Mouse (Mus musculus): ENCODE results near the gene Tor1b. TPM values are rescaled to one million over a fixed set of nuclear protein-coding genes. Genes with fewer than 3 reads are reported as not detected.

Gene Tor1b
- total and polyA plus RNA-seq, 3 experiments: 33.0 to 55.6 (median 36.9) TPM

DNA sequence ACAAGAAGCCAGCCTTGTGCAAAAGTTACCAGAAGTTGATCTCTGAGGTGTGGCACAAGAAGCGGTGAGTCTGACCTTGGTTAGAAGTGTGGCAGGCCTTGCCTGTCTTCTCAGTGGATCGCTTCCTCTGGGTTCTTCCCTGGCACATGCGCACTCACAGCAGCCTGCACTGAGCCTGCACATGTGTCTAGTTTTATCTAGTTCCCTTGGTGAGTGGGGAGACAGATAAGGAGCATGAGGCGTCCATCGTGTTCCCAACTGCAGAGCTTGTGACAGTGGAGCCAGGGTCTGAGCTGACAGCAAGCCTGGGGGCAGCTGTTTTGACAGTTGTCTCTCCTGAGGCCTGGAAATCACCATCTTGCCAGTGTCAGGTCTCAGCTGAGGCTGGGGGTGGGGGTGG is 53.7 kb downstream of the Tor1b start (continued):
- TF ChIP-seq GABPA (IDR thresholded peaks at IDR 0.05; ENCODE audit: low read depth, low read length): no peak
- TF ChIP-seq USF1 (IDR thresholded peaks at IDR 0.05; ENCODE audit: low read depth, low read length): peak; percentile 74

DNA sequence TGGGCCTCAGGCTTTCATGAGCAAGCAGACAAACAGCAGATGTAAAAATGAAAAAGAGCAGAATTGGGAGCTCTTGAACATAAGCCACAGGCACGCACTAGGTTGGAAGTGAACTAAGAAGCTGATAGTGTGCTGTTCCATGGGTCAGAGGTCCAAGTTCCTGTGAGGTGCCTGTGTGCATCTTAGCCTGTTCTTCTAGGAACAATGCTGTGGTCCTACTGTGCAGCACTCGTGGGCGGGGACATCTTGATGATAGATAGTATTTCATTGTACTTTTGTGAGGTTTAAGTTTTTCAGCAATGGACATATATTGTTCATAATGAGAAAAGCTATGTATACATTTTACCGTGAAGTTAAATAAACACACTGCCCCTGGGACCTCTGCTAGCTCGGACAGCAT is 54.4 kb downstream of the Tor1b start:
- TF ChIP-seq ZKSCAN1 (IDR thresholded peaks at IDR 0.05; ENCODE audit: low read depth, low read length) (peak; percentile 94), BHLHE40 (IDR thresholded peaks at IDR 0.05; ENCODE audit: borderline replicate concordance, low read depth, low read length) (no peak), TBP (IDR thresholded peaks at IDR 0.05; ENCODE audit: low read depth, low read length) (no peak)
- peak overlapping the region in 1 of 2 experiments; percentile 6; a peak in 1 of 4 replicates for H3K4me3 ChIP-seq (ENCODE audit: control insufficient read depth in 1 of 2, insufficient read depth in 1 of 2, low read depth in 2 of 2, low read length in 2 of 2)

More for the DNA sequence above, 54.4 kb downstream of the Tor1b start:
- H3K79me2 ChIP-seq (ENCODE audit: control insufficient read depth, insufficient read depth, low read length, poor library complexity): peaks cover 3% of the 10 kb centered on the region; the same call in 1 of the 2 replicates
- DNase-seq (ENCODE audit: low read depth, low spot score): no peak
- peaks cover 0 to 9% of the 10 kb centered on the region in 2 experiments; a peak in 2 of 4 replicates for H3K36me3 ChIP-seq (ENCODE audit: control insufficient read depth in 1 of 2, insufficient read depth in 2 of 2, low read length in 2 of 2)
- peaks cover 15 to 22% of the 10 kb centered on the region in 2 experiments for H3K4me1 ChIP-seq (ENCODE audit: control insufficient read depth in 1 of 2, insufficient read depth in 2 of 2, low read length in 2 of 2)
- no peaks in the 10 kb centered on the region for H3K27me3 ChIP-seq (ENCODE audit: control insufficient read depth in 1 of 2, insufficient read depth in 2 of 2, low read length in 2 of 2)
- peak overlapping the region; percentile 98 for H3K27ac ChIP-seq (ENCODE audit: control insufficient read depth, low read depth, low read length)
- H3K9me3 ChIP-seq (replicated peaks; ENCODE audit: insufficient read depth, low read length): no peaks in the 10 kb centered on the region
- H3K9ac ChIP-seq (ENCODE audit: control insufficient read depth, low read depth, low read length, poor library complexity, severe bottlenecking): peak overlapping the region; percentile 50

Other genes starting within 250 kb of the Tor1b start
- 0.50 TPM in 1 of 2 replicates, not detected in the other for gene 1700001O22Rik, start 149.3 kb upstream of the Tor1b start, total RNA-seq (2012; rRNA removed)
- gene 1700001O22Rik, start 149.3 kb upstream of the Tor1b start, polyA plus RNA-seq (2012; ENCODE audit: insufficient read depth in 1 of 2, insufficient read length in 2 of 2, low read depth in 1 of 2, low replicate concordance in 2 of 2, missing spikeins in 1 of 2): 1 to 10 TPM in 1 of 2 experiments, not detected in 1; 1.8 TPM
- gene Ntmt1, start 145.1 kb upstream of the Tor1b start, total RNA-seq (2012; rRNA removed): 66.3 and 83.2 TPM in 2 replicates
- 10 to 100 TPM in 1 of 2 experiments, not detected in 1; 58.9 TPM for gene Ntmt1, start 145.1 kb upstream of the Tor1b start, polyA plus RNA-seq (2012; ENCODE audit: insufficient read depth in 1 of 2, insufficient read length in 2 of 2, low read depth in 1 of 2, low replicate concordance in 2 of 2, missing spikeins in 1 of 2)
- 38.5 and 50.1 TPM in 2 replicates for gene Asb6, start 122.6 kb upstream of the Tor1b start, total RNA-seq (2012; rRNA removed)
- 10 to 100 TPM in 1 of 2 experiments, not detected in 1; 54.6 TPM for gene Asb6, start 122.6 kb upstream of the Tor1b start, polyA plus RNA-seq (2012; ENCODE audit: insufficient read depth in 1 of 2, insufficient read length in 2 of 2, low read depth in 1 of 2, low replicate concordance in 2 of 2, missing spikeins in 1 of 2)
- not detected in 2 replicates for gene Prrx2, start 118.0 kb upstream of the Tor1b start, total RNA-seq (2012; rRNA removed)
- not detected for gene Prrx2, start 118.0 kb upstream of the Tor1b start, polyA plus RNA-seq (2012; ENCODE audit: insufficient read depth in 1 of 2, insufficient read length in 2 of 2, low read depth in 1 of 2, low replicate concordance in 2 of 2, missing spikeins in 1 of 2)
- gene Ptges, start 23.1 kb upstream of the Tor1b start, total RNA-seq (2012; rRNA removed): not detected in 2 replicates
- not detected for gene Ptges, start 23.1 kb upstream of the Tor1b start, polyA plus RNA-seq (2012; ENCODE audit: insufficient read depth in 1 of 2, insufficient read length in 2 of 2, low read depth in 1 of 2, low replicate concordance in 2 of 2, missing spikeins in 1 of 2)
- gene Tor1a, start 15.0 kb downstream of the Tor1b start, total RNA-seq (2012; rRNA removed): 45.8 and 55.6 TPM in 2 replicates
- gene Tor1a, start 15.0 kb downstream of the Tor1b start, polyA plus RNA-seq (2012; ENCODE audit: insufficient read depth in 1 of 2, insufficient read length in 2 of 2, low read depth in 1 of 2, low replicate concordance in 2 of 2, missing spikeins in 1 of 2): 10 to 100 TPM in 1 of 2 experiments, not detected in 1; 60.1 TPM
- gene BC005624, start 29.2 kb downstream of the Tor1b start, total RNA-seq (2012; rRNA removed): 36.8 and 39.6 TPM in 2 replicates
- 10 to 100 TPM in 1 of 2 experiments, not detected in 1; 63.0 TPM for gene BC005624, start 29.2 kb downstream of the Tor1b start, polyA plus RNA-seq (2012; ENCODE audit: insufficient read depth in 1 of 2, insufficient read length in 2 of 2, low read depth in 1 of 2, low replicate concordance in 2 of 2, missing spikeins in 1 of 2)
- 7.0 and 9.4 TPM in 2 replicates for gene Usp20, start 29.3 kb downstream of the Tor1b start, total RNA-seq (2012; rRNA removed)
- 10 to 100 TPM in 1 of 2 experiments, not detected in 1; 10.8 TPM for gene Usp20, start 29.3 kb downstream of the Tor1b start, polyA plus RNA-seq (2012; ENCODE audit: insufficient read depth in 1 of 2, insufficient read length in 2 of 2, low read depth in 1 of 2, low replicate concordance in 2 of 2, missing spikeins in 1 of 2)
- gene Fnbp1, start 189.0 kb downstream of the Tor1b start, total RNA-seq (2012; rRNA removed): 3.4 and 4.7 TPM in 2 replicates
- gene Fnbp1, start 189.0 kb downstream of the Tor1b start, polyA plus RNA-seq (2012; ENCODE audit: insufficient read depth in 1 of 2, insufficient read length in 2 of 2, low read depth in 1 of 2, low replicate concordance in 2 of 2, missing spikeins in 1 of 2): 10 to 100 TPM in 1 of 2 experiments, not detected in 1; 17.5 TPM
- 18.3 and 20.0 TPM in 2 replicates for gene Gpr107, start 199.4 kb downstream of the Tor1b start, total RNA-seq (2012; rRNA removed)
- gene Gpr107, start 199.4 kb downstream of the Tor1b start, polyA plus RNA-seq (2012; ENCODE audit: insufficient read depth in 1 of 2, insufficient read length in 2 of 2, low read depth in 1 of 2, low replicate concordance in 2 of 2, missing spikeins in 1 of 2): 10 to 100 TPM in 1 of 2 experiments, not detected in 1; 16.4 TPM